21 mouse cellular contexts compared by ENCODE assay signal in the genomic region with DNA sequence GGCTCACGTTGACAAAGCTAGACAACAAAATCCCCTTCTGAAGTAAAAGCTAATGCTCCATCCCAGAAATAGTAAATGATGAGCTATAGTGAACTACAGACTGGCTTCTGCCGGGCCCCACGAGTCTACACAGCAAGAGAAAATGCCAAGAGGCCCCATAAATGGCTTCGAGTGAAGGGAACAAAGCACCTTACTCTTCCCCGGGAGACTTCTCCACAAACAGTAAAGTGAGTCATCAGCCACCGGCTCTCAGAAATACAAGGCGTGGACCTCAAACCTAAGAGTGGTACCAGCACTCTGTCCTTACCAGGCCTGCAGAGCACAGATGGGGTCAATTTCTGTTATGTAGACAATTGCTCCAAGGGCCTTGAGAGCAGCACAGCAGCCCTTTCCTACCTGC. TPM values are rescaled to one million over a fixed set of nuclear protein-coding genes. Genes with fewer than 3 reads are reported as not detected.
"Had no signal": no experiment of that assay in that cellular context is flagged by ENCODE, and none has a peak within 500 bp of the region (broad histone marks: within the 10 kb centered on the region; RNA-seq: fewer than 3 reads in every experiment).

No protein-coding gene starts in this region.

- H3K4me3 ChIP-seq: lung, embryonic 15.5 days; megakaryocyte, embryonic 14.5 days; midbrain, embryonic 13.5 days; midbrain, embryonic 15.5 days; neural tube, embryonic 12.5 days; stomach, embryonic 15.5 days had no signal

- H3K4me1 ChIP-seq: lung, embryonic 15.5 days; megakaryocyte, embryonic 14.5 days; midbrain, embryonic 13.5 days; midbrain, embryonic 15.5 days; neural tube, embryonic 12.5 days; stomach, embryonic 15.5 days had no signal

- H3K4me2 ChIP-seq: lung, embryonic 15.5 days; midbrain, embryonic 11.5 days; midbrain, embryonic 13.5 days; midbrain, embryonic 15.5 days; neural tube, embryonic 12.5 days; stomach, embryonic 15.5 days had no signal

- H3K9ac ChIP-seq: lung, embryonic 15.5 days; midbrain, embryonic 13.5 days; midbrain, embryonic 15.5 days; neural tube, embryonic 12.5 days; stomach, embryonic 15.5 days had no signal

- ATAC-seq: midbrain, embryonic 13.5 days; midbrain, embryonic 15.5 days had no signal

- H3K9me3 ChIP-seq: lung, embryonic 15.5 days; megakaryocyte, embryonic 14.5 days; midbrain, embryonic 13.5 days; midbrain, embryonic 15.5 days; neural tube, embryonic 12.5 days; stomach, embryonic 15.5 days had no signal

- DNase-seq: lung, adult 2 months; lung, postnatal 14 days; lung, postnatal 36 days; right cerebral cortex, postnatal 14 days; thymus, postnatal 14 days; thymus, postnatal 36 days had no signal

- H3K27ac ChIP-seq: lung, embryonic 15.5 days; macrophage; midbrain, embryonic 13.5 days; midbrain, embryonic 15.5 days; neural tube, embryonic 12.5 days; stomach, embryonic 15.5 days; stomach, postnatal 0 days had no signal

- H3K27me3 ChIP-seq: lung, embryonic 15.5 days; megakaryocyte, embryonic 14.5 days; midbrain, embryonic 13.5 days; midbrain, embryonic 15.5 days; neural tube, embryonic 12.5 days; stomach, embryonic 15.5 days had no signal

RNA-seq across cellular contexts. Expression of gene Gm10961, which starts 37.7 kb away (rescaled TPM):
- polyA plus RNA-seq: lung, adult 2 months; lung, embryonic 15.5 days; lung, postnatal 0 days; macrophage; midbrain, embryonic 11.5 days; midbrain, embryonic 13.5 days; midbrain, embryonic 15.5 days; midbrain, postnatal 0 days; neural tube, embryonic 12.5 days; neural tube, embryonic 14.5 days; spleen, adult 2 months; stomach, embryonic 15.5 days; stomach, postnatal 0 days; testis, adult 2 months; thymus, postnatal 0 days had no signal
